Mouse (Mus musculus): ENCODE results near the gene Cela3b.

The Cela3b gene

GRCm38 (mm10) chr4:137371596-137372523, 58.5 kb downstream of the Cela3b start:
- no peak for DNase-seq

Data from spleen, adult 18-20 months (tissue).